Mouse (Mus musculus) 3T3-L1 (cell line): ENCODE measurements at regions not wholly inside any gene's neighbourhood (a gene's known extent, or its start where the extent isn't known, plus 50 kb on each side); places are given as distances from the start of the nearest gene placed in this dataset.

ENCODE experiments used
- DNase-seq: peaks from one replicate; pipeline ENCODE4 v3.0.0-alpha.2; 2015; ENCODE audit warnings: low read depth, low spot score

GRCm38 (mm10) chr10:17200524-17201426, 522.2 kb upstream of the Cited2 start:
- DNase-seq, result no peak

GRCm38 (mm10) chr10:17201427-17201745, 521.6 kb upstream of the Cited2 start:
- no peak for DNase-seq

DNA sequence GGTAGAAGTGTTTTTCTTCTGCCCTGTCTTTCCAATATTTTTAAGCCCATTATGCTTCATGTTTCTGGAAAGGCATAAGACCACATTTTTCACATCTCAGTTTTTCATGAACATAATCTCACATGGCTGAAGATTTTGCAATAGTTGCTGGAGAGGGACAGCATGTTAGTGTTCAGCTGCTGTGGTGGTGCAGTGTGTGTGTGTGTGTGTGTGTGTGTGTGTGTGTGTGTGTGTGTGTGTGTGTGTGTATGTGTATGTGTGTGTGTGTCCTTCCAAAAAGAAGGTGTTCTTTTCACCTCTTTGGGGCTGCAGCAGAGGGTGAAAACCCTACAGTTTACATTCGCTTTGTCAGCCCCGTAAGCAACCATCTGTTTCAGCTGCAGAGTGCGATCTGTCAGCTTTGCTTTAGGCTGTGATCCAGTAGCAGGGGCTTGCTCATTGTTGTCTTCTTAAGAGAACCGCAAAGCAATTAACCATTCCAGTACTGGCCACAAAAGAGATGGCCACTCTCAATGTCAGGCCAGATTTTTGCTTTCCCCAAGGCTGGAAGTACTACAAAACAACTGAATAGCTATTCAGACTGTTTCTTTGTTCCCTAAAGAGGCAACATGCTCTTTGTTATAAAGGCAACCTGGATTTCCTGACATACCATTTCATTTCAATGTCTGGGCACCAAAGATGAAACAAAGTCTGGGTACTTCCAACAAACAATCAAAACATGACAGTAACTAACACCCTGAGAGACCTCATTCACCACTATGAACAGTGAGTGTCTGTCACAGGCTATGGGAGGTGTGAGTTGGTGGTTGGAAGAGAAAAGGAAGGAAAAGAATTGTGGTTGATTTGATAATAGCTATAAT, 520.2 kb upstream of the Cited2 start:
- no peak for DNase-seq

DNA sequence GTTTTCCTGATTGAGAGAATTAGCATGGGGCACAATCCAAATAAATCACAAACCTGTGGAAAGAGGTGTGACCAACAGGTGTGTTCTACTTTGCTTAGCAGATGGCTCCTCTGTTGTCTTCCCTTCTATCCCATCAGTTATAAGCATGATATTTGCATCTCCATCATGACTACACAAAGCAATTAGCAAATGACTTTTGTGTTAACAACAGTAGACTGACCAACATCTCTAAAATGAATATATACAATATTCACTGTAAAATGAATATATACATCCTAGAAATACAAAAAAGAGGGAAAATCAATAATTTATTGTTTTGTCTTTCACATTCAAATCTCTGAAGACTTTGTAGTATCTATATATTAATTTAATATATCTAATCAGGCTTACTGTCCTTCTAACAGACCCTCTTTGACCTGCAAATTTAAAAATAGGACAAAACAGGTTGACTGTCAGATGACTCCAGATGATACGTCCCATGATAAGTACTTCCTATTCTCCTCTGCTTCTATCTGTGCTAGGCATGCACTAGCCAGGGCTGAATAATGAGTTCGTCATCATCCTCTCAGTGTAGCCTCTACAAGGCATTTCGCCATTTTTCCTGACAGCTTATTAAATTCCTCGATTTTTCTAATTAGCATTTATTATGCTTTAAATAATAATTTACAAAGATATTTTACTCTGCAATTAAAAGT, 519.5 kb upstream of the Cited2 start:
- DNase-seq, result no peak

DNA sequence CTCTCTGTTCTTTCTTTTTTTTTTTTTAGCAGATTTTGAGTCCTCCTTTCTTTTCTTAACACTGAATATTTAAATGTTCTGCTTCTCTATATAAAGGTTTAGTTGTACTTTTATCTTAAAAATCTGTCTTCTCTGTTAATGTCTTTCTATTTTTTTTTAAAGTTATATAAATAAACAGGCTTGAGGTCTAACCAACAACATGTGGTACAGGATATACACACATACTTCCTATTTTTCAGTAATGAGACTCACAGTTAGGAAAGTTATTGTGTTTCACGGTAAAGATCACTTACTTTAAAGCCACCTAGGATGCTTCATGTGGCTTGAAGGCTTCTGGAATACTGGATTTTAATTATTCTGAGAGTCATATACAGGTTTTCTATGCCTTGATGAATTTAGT, 518.9 kb upstream of the Cited2 start:
- DNase-seq, result no peak

GRCm38 (mm10) chr10:17212551-17213309, 510.3 kb upstream of the Cited2 start:
- no peak for DNase-seq

DNA sequence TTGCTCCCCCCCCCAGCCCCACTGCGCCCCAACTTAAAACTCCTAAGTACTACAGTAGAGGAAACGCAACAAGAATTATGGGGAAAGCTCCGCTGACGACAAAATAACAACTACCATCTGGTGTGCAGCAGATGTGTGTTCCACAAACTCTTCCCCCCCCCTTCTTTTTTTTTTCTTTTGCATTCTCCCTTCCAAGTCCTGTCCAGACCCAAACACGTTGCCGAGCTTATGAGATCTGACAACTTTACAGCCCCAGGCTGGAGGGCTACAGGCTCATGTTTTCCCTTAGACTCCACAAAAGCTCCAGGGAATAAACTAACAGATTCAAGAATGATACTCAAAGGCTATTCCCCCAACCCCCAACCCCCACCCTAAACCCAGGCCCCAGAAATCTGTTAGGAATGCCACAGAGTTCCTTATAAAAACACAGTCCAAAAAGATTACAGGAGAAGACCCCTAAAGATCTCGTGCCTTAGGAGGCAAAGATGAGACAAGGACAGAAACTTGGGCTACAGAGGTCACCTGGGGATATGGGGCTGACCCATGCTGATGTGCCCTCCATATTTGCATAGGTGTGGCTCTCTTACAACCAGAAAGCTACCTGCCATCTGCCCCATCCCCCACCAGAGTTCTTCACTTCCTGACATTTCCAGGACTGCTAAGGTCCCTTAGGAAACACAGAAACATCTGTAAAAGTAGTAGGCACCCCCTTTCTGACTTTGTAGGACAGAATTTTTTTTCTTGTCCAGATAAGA, 509.5 kb upstream of the Cited2 start:
- no peak for DNase-seq

GRCm38 (mm10) chr10:17214065-17214440, 509.0 kb upstream of the Cited2 start:
- no peak for DNase-seq

DNA sequence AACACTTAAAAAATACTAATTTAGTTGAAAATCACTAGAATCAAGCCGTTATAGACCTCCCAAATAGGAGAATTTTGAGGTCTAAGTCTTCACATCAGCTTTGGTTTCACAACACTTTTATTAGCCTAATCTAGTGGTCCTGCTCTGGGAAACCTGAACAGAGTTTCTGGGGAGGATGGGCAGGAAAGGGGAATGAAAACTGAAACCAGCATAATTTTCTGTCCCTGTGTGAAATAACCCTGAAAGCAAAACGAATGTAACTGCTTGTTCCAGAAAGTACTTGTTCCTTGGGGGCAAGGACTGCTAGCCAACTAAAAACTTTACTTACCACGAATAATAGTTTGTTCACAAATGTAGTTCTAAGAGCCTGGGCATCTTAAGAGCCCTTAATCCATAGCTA, 508.0 kb upstream of the Cited2 start:
- DNase-seq, result no peak

DNA sequence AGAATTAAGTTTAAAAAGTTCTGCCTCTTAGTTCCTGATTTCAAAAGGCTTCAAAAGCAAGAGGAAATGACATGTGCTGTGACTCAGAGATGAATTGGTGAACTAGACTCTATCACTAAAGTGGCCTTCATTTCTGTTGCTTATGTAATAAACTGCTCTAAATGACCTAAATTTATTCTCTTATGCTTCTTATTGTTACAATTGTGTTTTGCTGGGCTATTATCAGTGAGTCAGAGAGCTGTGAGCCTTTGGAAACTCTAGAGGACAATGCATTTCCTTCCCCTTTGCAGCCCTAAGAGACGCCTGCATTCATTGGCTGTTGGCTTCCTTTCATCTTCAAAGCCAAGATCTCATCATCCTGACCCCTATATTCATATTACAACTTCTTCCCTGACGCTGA, 501.5 kb upstream of the Cited2 start:
- no peak for DNase-seq

DNA sequence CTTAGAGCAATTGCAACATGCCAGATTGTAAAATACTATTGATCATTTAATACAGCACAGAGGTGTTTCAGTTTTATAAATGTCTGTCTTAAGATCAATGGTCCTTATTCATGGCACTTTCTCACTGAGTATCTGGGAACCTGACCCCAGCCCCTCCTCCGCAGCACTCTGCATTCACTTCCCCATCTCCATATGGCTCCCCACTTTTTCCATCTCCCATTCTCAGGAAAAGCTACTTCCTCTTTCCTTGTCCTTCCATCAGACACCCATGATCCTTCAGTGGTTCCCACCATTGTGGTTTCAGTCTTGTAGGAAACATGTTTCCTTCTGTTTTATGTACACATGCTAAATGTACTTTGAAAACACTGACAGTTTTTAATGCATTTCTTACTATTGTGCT, 497.3 kb upstream of the Cited2 start:
- no peak for DNase-seq

DNA sequence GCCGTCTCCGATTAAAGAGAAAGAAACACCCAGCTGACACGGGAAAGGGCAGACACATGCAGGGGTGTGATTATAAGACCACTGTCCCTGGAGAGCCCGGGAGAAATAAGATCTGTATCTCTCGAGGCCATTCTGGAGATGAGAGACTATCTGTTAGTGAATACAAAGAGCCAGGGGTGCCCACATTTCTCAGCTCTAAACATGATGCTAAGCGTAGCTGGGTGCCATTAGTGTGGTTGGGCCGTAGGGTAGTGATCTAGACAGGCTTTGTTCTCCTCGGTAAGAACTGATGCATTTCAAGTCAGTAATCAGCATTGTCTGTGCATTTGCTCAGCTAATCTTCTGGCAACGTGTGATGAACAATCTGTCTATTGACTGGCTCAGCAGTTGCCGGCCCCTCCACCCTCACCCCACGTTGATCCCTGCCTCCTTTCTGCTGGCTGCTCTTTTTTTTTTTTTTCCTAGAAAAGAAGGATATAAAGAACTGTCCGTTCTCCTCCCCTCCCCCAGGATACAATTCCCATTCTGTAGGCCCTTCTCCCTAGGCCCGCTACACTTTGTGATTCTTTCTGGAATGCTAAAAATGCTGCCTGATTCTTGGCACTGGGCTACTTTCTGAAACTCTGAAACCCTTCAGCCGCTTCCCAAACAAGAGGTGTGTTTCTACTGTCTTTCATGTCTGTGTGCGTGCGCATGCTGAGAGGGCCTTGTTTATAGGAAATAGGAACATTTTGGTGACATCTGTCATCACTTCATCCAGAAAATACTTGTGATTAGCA, 492.8 kb upstream of the Cited2 start:
- peak; percentile 17 for DNase-seq

- no peak for DNase-seq
Observed at GRCm38 (mm10) chr10:17235955-17236650, 486.9 kb upstream of the Cited2 start.

DNA sequence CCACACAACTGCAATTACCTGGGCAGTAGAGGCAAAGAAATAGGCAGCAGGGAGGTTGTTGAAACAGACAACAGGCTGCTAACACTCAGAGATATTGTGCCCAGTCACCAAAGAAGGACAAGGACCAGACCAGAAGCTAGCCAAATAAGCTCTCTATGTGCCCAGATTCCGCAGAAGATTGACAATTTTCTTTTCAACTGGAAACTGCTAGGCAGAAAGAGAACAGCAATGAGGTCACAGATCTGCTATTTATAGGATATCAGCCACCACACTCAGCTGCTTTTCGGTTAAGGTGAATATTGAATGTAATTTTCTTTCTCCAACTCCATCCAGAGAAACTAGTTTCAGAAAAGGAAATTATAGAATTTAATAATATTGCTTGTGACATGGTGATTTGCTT, 486.3 kb upstream of the Cited2 start:
- no peak for DNase-seq

DNA sequence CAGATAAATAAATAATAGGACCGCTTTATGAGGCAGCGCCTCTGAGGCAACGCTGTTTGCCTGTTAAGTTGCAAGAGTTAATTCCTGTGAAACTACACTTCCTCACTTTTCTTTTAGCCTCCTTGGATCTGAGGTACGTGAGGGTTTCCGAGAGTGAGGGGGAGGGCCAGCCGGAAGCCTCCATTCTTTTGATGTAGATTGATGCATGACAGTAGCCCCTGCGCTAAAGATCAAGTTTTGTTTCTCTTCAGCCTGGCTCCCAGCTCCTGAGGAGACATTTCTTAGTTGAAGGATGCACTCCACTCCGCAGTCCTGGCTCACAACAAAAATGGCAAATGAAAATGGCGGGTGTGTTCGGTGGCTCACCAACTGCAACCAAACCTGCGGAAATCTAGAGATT, 485.6 kb upstream of the Cited2 start:
- DNase-seq, result no peak

GRCm38 (mm10) chr10:17237918-17238850, 484.8 kb upstream of the Cited2 start:
- DNase-seq, result no peak

DNA sequence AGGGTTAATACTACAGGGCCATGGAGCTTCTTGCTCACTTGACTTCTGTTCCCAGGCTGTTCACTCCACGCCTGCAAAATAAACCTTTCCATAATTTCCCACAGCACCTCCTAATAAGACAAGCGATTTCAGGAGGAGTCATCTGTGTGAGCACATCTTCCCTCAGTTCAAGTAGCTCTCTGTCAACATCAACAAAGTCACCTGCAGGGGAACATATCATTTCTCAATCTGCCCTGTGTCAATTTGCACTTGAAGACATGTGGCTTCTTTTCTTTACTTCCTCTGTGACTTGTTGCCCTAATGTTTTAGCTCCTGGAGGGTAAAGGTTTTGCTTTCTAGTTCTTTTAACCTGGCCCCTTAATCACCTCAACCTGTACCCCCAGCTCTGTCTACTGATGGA, 474.7 kb upstream of the Cited2 start:
- DNase-seq, result no peak

- peak; percentile 74 for DNase-seq
Observed at GRCm38 (mm10) chr10:17253040-17253439, 470.0 kb upstream of the Cited2 start.
